Mouse (Mus musculus) midbrain, embryonic 12.5 days (tissue): ENCODE measurements at regions not wholly inside any gene's neighbourhood (a gene's known extent, or its start where the extent isn't known, plus 50 kb on each side); places are given as distances from the start of the nearest gene placed in this dataset.

Experiments
- ATAC-seq: fragments of 200-750 bp; cut with Nextera tagmentation; 2 replicates; pipeline ENCODE4 v1.8.0; 2017; ENCODE audit warnings: low read depth, moderate TSS enrichment, moderate library complexity; ENCODE audit not compliant: low FRiP score
- H3K27ac ChIP-seq: fragments of 300-500 bp; sonication (generic); replicated peaks from 2 replicates; pipeline ENCODE4 v1.5.1; 2016; ENCODE audit warnings: mild to moderate bottlenecking
- H3K27me3 ChIP-seq: fragments of 300-500 bp; sonication (generic); 2 replicates; pipeline ENCODE4 v1.6.1; 2016; ENCODE audit warnings: mild to moderate bottlenecking
- H3K36me3 ChIP-seq: fragments of 300-500 bp; sonication (generic); 2 replicates; pipeline ENCODE4 v1.6.1; 2016
- H3K4me1 ChIP-seq: fragments of 300-500 bp; sonication (generic); 2 replicates; pipeline ENCODE4 v1.6.1; 2016
- H3K4me2 ChIP-seq: fragments of 300-500 bp; sonication (generic); replicated peaks from 2 replicates; pipeline ENCODE4 v1.6.1; 2016; ENCODE audit warnings: mild to moderate bottlenecking, moderate library complexity
- H3K4me3 ChIP-seq: fragments of 300-500 bp; sonication (generic); 2 replicates; pipeline ENCODE4 v1.5.1; 2016; ENCODE audit warnings: mild to moderate bottlenecking
- H3K9ac ChIP-seq: fragments of 300-500 bp; sonication (generic); replicated peaks from 2 replicates; pipeline ENCODE4 v1.6.1; 2016; ENCODE audit warnings: mild to moderate bottlenecking, moderate library complexity
- H3K9me3 ChIP-seq: fragments of 300-500 bp; sonication (generic); 2 replicates; pipeline ENCODE4 v1.6.1; 2016; ENCODE audit warnings: mild to moderate bottlenecking
- WGBS: fragments of 180-500 bp; shearing (Covaris S2); methylation state at CpG from one replicate; pipeline ENCODE4 v1.1.7; 2016; 5-methylcytosine and 5-hydroxymethylcytosine counted together

DNA sequence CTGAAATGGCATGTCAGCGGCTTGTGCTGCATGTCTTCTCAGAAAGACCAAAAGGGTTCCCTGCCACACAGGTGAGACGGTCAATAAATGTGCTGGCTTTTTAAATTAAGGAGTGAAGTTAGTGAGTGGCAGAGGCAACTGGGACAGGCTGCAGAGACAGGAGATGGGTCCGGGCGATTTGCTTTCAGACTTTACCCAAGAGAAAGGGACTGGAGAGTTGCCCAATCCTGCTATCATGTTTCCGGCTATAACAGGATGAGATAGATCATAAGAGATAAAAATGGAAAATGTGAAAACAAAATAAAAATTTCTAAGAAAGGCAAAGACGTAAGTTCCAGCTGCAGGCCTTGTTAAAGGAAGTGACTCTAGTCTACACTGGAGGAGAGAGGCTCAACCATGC, 367.3 kb upstream of the Runx1 start:
- no peak overlapping the region for H3K4me2 ChIP-seq
- no peak overlapping the region for H3K27ac ChIP-seq
- no peak overlapping the region for H3K4me3 ChIP-seq
- ATAC-seq, result no peak
- H3K4me1 ChIP-seq, result no peaks in the 10 kb centered on the region
- no peaks in the 10 kb centered on the region for H3K27me3 ChIP-seq
- no peaks in the 10 kb centered on the region for H3K9me3 ChIP-seq
- WGBS, result 91% methylated on average over 6 of the region's 6 CpGs
- H3K9ac ChIP-seq, result no peak overlapping the region
- no peaks in the 10 kb centered on the region for H3K36me3 ChIP-seq

DNA sequence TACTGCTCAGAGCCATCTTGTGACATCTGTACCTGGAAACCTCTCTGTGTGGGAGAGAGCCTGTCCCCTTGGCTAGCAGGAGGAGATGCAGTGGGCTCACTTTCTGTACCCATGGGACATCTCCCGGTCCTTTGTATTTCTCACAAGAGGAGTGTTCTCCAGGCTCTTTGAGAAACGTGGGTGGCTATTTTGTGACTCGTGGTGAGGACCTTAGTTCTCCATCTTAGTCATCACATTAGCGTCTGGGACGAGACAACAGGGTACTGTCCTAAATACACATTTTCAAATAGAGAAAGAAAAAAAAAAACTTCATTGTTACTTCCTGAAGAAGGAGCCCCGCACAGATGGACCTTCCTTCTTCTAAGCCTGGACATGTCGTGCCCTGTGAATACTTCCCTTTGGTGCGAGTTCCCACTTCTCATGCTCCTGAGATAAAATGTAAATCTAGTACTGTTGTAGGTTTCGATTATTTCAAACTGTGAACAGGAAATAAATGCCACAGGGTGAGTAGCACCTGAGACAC, 366.8 kb upstream of the Runx1 start:
- Histone ChIP-seq H3K9me3 (no peaks in the 10 kb centered on the region), H3K27me3 (no peaks in the 10 kb centered on the region), H3K4me3 (no peak overlapping the region), H3K36me3 (no peaks in the 10 kb centered on the region), H3K4me1 (no peaks in the 10 kb centered on the region), H3K27ac (no peak overlapping the region), H3K4me2 (no peak overlapping the region), H3K9ac (no peak overlapping the region)
- 92% methylated on average over 9 of the region's 9 CpGs for WGBS
- ATAC-seq, result no peak

DNA sequence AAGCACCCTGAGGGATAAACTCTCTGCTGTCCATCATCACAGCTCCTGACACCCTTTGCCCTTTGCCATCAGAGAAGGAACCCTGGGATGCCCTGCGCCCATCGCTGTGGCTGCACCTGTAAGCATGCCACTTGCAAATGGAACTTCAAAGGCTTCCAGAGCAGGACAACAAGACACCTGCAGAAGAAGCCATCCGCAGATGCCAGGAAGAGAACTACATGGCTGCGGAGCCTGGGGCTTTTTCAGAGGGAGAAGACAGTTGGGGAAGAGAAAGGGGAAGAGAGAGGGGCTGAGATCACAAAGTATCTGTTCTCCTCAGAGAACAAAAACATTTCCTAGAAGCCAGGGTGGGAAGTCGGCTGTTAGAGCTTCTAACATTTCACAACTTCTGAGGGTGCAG, 365.2 kb upstream of the Runx1 start:
- 85% methylated on average over 5 of the region's 5 CpGs for WGBS

DNA sequence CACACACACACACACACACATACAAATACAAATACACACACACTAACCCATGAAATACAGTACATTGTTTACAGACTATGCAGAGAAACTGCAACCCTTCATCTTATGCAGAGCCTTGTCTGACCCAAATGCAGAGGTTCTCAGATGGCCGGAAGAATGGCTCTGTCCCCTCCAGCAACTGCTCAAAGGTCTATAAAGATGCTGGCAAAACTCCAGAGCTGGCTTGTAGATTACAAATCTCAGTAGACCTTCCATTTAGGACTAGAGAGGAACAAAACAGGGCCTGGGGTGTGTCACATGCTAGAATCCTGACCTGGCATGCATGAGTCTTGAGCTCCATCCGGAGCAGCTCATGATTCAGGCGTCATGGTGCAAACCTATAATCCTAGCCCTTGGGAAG, 364.4 kb upstream of the Runx1 start:
- no peak overlapping the region for H3K9ac ChIP-seq
- no peaks in the 10 kb centered on the region for H3K9me3 ChIP-seq
- no peak overlapping the region for H3K4me2 ChIP-seq
- no peaks in the 10 kb centered on the region for H3K4me1 ChIP-seq
- ATAC-seq, result no peak
- no peak overlapping the region for H3K4me3 ChIP-seq
- H3K36me3 ChIP-seq, result no peaks in the 10 kb centered on the region
- 86% methylated on average over 3 of the region's 3 CpGs for WGBS
- no peaks in the 10 kb centered on the region for H3K27me3 ChIP-seq
- no peak overlapping the region for H3K27ac ChIP-seq

More for the DNA sequence above, 365.2 kb upstream of the Runx1 start:
- Histone ChIP-seq H3K27me3 (no peaks in the 10 kb centered on the region), H3K4me2 (no peak overlapping the region), H3K27ac (no peak overlapping the region), H3K4me1 (no peaks in the 10 kb centered on the region), H3K36me3 (no peaks in the 10 kb centered on the region), H3K9me3 (no peaks in the 10 kb centered on the region), H3K4me3 (no peak overlapping the region), H3K9ac (no peak overlapping the region)
- no peak for ATAC-seq

DNA sequence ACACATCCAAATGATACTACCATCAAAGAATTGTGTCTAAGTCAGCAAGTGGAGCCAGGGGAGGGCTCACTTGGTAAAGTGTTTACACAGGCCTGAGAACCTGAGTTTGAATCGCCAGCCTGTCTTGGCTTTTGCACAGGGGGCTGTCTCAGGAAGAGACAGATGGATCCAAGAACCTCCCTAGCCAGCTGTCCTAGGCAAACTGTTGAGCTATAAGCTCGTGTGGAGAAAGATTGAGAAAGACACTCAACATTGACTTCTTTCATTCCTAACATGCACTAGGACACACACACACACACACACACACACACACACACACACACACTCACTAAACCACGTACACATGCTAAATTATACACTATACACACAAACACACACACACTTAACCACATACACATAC, 363.9 kb upstream of the Runx1 start:
- no peak for ATAC-seq
- 73% methylated on average over 3 of the region's 3 CpGs for WGBS

DNA sequence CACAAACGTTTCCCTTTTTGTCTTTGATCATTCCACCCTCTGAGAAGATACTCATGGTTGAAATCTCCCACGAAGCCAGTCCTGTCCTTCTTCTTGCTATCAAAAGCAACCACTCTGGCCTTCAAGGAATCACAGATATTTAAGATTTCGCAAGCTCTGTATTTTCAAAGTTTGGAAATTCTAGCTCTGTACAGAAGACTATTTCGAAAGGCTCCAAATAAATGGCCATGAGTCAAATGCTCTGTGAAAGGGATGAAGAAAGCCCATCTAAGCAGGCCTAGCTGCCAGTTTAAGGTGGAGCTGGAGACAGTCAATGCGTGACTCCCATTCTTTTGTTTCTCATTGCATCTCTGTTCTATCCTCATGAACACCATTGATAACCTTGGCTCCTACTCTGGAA, 363.5 kb upstream of the Runx1 start:
- ATAC-seq, result no peak

More for the DNA sequence above, 363.9 kb upstream of the Runx1 start:
- no peaks in the 10 kb centered on the region for H3K4me1 ChIP-seq
- no peak overlapping the region for H3K4me3 ChIP-seq
- no peak overlapping the region for H3K27ac ChIP-seq
- H3K9me3 ChIP-seq, result no peaks in the 10 kb centered on the region
- no peak overlapping the region for H3K4me2 ChIP-seq
- no peak overlapping the region for H3K9ac ChIP-seq
- no peaks in the 10 kb centered on the region for H3K36me3 ChIP-seq
- H3K27me3 ChIP-seq, result no peaks in the 10 kb centered on the region

DNA sequence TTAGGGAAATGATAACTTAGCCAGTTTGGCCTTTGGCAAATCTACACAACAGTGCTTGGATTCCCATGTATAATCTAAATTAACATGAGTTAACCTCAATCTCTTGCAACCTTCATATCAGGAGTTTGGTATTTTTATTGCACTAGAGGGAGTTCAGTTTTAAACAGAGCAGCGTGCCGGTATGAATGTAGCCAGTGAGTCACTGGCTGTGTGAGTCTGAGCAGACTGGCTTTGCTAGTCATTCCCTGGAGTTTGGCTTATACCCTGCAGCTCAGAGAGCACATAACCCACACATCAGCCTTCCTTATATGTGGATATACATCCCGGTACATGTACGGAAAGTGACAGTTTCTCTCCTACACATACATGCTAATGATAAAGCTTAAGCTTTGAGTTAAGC, 360.6 kb upstream of the Runx1 start:
- ATAC-seq, result no peak
- WGBS, result 89% methylated on average over 4 of the region's 4 CpGs

More for the DNA sequence above, 363.5 kb upstream of the Runx1 start:
- no peak overlapping the region for H3K4me3 ChIP-seq
- H3K4me2 ChIP-seq, result no peak overlapping the region
- no peak overlapping the region for H3K27ac ChIP-seq
- 91% methylated on average over 5 of the region's 5 CpGs for WGBS
- no peak overlapping the region for H3K9ac ChIP-seq
- no peaks in the 10 kb centered on the region for H3K36me3 ChIP-seq
- H3K4me1 ChIP-seq, result no peaks in the 10 kb centered on the region
- H3K9me3 ChIP-seq, result no peaks in the 10 kb centered on the region
- H3K27me3 ChIP-seq, result no peaks in the 10 kb centered on the region

DNA sequence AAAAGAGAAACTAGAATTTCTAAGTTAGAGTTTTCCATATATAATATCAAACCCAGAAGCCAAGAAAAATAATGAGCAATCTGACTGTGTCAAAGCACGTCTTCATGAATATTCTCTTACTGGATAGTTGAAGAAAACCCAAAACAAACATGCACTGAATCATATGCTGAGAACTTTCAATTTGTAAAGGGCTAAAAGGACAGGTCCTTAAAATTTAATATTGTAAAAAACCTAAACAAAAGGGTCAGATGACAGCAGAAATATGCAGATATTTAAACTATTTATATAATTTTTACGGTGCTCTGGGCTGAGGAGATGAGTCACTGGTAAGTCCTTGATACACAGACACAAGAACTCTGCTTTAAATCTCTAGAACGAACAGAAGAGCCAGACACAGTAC, 356.7 kb upstream of the Runx1 start:
- Histone ChIP-seq H3K9ac (no peak overlapping the region), H3K27me3 (no peaks in the 10 kb centered on the region), H3K36me3 (no peaks in the 10 kb centered on the region), H3K9me3 (no peaks in the 10 kb centered on the region), H3K27ac (no peak overlapping the region), H3K4me3 (no peak overlapping the region), H3K4me2 (no peak overlapping the region), H3K4me1 (no peaks in the 10 kb centered on the region)
- ATAC-seq, result no peak
- WGBS, result 84% methylated on average over 3 of the region's 3 CpGs

More for the DNA sequence above, 360.6 kb upstream of the Runx1 start:
- no peaks in the 10 kb centered on the region for H3K4me1 ChIP-seq
- H3K36me3 ChIP-seq, result no peaks in the 10 kb centered on the region
- no peak overlapping the region for H3K9ac ChIP-seq
- no peak overlapping the region for H3K4me3 ChIP-seq
- no peak overlapping the region for H3K4me2 ChIP-seq
- no peaks in the 10 kb centered on the region for H3K27me3 ChIP-seq
- H3K9me3 ChIP-seq, result no peaks in the 10 kb centered on the region
- no peak overlapping the region for H3K27ac ChIP-seq

DNA sequence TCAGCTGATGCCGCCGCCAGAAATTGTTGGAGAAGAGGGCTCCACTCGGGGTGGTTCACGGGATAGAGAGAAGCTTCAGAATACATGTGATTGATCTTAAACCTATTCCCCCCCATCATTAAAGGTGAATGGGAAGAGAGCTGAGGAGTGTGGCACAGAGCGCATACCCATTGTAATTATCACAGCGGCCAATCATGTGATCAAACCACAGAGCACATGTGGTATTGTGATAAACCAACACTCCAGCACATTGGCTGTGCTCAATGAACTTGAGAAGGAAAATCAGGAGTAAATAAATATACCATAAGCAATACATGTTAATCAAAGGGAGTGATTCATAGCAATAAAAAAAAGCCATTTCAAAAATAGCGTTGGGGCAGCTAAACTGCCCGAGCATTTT, 355.5 kb upstream of the Runx1 start:
- no peak overlapping the region for H3K4me2 ChIP-seq
- no peak for ATAC-seq
- no peak overlapping the region for H3K27ac ChIP-seq
- H3K9me3 ChIP-seq, result no peaks in the 10 kb centered on the region
- no peak overlapping the region for H3K4me3 ChIP-seq
- WGBS, result 95% methylated on average over 8 of the region's 8 CpGs
- no peaks in the 10 kb centered on the region for H3K27me3 ChIP-seq
- H3K36me3 ChIP-seq, result no peaks in the 10 kb centered on the region
- H3K9ac ChIP-seq, result no peak overlapping the region
- H3K4me1 ChIP-seq, result no peaks in the 10 kb centered on the region

DNA sequence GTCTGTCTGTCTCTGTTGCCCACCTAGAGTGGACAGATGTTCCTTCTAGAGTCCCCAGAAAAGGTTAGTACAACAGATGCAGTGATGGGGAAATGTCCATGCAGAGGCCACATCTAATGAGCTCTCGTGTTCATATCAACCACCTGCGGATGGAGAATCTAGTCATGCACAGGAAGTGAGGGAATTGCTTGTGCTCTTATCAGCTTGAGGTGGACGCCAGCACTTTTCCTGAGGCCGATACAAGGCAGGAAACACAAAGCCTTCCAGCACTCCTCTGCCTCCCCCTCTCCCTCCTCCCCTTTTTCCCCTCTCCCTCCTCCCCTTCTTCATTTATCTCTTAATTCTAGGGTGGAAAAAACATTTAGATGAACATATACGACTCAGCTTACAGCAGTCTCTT, 354.3 kb upstream of the Runx1 start:
- Histone ChIP-seq H3K4me3 (no peak overlapping the region), H3K4me1 (no peaks in the 10 kb centered on the region), H3K4me2 (no peak overlapping the region), H3K9ac (no peak overlapping the region), H3K27ac (no peak overlapping the region), H3K36me3 (no peaks in the 10 kb centered on the region), H3K9me3 (no peaks in the 10 kb centered on the region), H3K27me3 (no peaks in the 10 kb centered on the region)
- no peak for ATAC-seq
- 88% methylated on average over 5 of the region's 5 CpGs for WGBS

DNA sequence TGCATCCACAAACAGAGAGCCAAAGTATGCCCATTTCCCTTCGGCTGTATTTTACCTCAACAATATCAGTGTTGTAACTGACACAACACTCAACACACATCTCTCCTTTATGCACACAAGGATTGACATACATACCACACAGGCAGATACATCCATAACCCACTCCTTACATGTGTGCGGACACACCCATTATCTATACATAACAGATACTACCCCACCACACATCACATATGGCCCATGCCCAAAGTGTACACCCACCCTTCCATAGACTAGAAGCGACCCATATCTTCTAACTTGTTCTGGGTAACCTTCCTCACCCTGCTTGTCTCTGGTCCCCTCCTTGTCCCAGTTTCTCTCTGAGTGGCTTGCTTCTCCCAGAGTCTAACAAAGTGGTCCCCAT, 340.7 kb upstream of the Runx1 start:
- no peaks in the 10 kb centered on the region for H3K36me3 ChIP-seq
- ATAC-seq, result no peak
- 93% methylated on average over 3 of the region's 3 CpGs for WGBS
- H3K27me3 ChIP-seq, result no peaks in the 10 kb centered on the region
- no peaks in the 10 kb centered on the region for H3K4me1 ChIP-seq
- no peak overlapping the region for H3K27ac ChIP-seq
- H3K4me3 ChIP-seq, result no peak overlapping the region
- no peaks in the 10 kb centered on the region for H3K9me3 ChIP-seq
- H3K4me2 ChIP-seq, result no peak overlapping the region
- no peak overlapping the region for H3K9ac ChIP-seq

DNA sequence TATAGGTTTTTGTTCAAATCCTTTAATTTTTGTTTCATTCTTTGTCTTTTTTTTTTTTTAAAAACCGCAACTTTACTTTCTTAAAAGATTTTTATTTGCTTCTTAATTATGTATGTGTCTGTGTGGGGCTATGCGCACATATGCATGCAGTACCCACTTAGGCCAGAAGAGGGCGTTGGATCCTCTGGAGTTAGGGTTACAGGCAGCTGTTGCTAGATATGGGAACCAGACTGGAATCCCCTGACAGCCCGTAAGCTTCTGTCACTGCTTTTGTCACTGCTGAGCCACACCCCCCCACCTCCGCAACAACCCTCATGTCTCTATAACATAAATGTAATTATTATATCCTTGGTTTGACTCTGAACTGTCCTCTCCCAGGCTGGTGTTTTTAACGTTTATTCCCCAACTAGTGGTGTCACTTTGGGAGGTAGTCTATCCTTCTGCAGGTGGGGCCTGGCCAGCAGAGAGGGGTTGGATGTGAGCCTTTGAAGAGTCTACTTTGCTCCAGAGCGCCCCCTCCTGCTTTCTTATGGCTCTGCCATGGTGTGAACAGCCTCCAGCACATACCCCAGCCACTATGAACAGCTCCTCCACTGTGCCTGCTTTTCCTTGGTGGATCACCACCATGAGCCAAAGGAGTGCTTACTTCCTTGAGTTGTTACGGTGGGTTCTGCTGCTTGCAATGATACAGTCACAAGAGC, 332.7 kb upstream of the Runx1 start:
- no peak for ATAC-seq
- no peak overlapping the region for H3K4me3 ChIP-seq
- WGBS, result 82% methylated on average over 8 of the region's 8 CpGs
- no peak overlapping the region for H3K27ac ChIP-seq
- H3K4me1 ChIP-seq, result no peaks in the 10 kb centered on the region
- H3K4me2 ChIP-seq, result no peak overlapping the region
- H3K9ac ChIP-seq, result no peak overlapping the region
- H3K9me3 ChIP-seq, result no peaks in the 10 kb centered on the region
- H3K27me3 ChIP-seq, result no peaks in the 10 kb centered on the region
- H3K36me3 ChIP-seq, result no peaks in the 10 kb centered on the region
